Mouse (Mus musculus): ENCODE results near the gene Il22ra1. TPM values are rescaled to one million over a fixed set of nuclear protein-coding genes. Genes with fewer than 3 reads are reported as not detected.

The Il22ra1 gene
- not detected in 2 replicates for polyA plus RNA-seq (2011; ENCODE audit: insufficient read length, low read depth, missing spikeins)

GRCm38 (mm10) chr4:135727817-135728216 is at the start of gene Il22ra1:
TSS of gene Il22ra1 (plus strand) at chr4:135728172.
- no peak within 1 kb of the TSS for H3K27ac ChIP-seq (ENCODE audit: insufficient read depth, low read length)
- TF ChIP-seq CTCF (IDR thresholded peaks at IDR 0.05; ENCODE audit: borderline replicate concordance, insufficient read depth, low read length) (no peak), POLR2A (IDR thresholded peaks at IDR 0.05; ENCODE audit: low read depth, low read length) (no peak)
- H3K4me1 ChIP-seq (ENCODE audit: control insufficient read depth, insufficient read depth, low read length): no peaks in the 10 kb centered on the region
- no peak within 1 kb of the TSS for H3K4me3 ChIP-seq (ENCODE audit: insufficient read depth, low read length)

- H3K27ac ChIP-seq (ENCODE audit: insufficient read depth, low read length): no peak overlapping the region
- TF ChIP-seq CTCF (IDR thresholded peaks at IDR 0.05; ENCODE audit: borderline replicate concordance, insufficient read depth, low read length) (no peak), POLR2A (IDR thresholded peaks at IDR 0.05; ENCODE audit: low read depth, low read length) (no peak)
- H3K4me3 ChIP-seq (ENCODE audit: insufficient read depth, low read length): no peak overlapping the region
- peaks cover 5% of the 10 kb centered on the region for H3K4me1 ChIP-seq (ENCODE audit: control insufficient read depth, insufficient read depth, low read length)
Measured at GRCm38 (mm10) chr4:135679316-135679715, 48.7 kb upstream of the Il22ra1 start.

- Histone ChIP-seq H3K27ac (ENCODE audit: insufficient read depth, low read length) (no peak overlapping the region), H3K4me1 (ENCODE audit: control insufficient read depth, insufficient read depth, low read length) (no peaks in the 10 kb centered on the region), H3K4me3 (ENCODE audit: insufficient read depth, low read length) (no peak overlapping the region)
- TF ChIP-seq POLR2A (IDR thresholded peaks at IDR 0.05; ENCODE audit: low read depth, low read length) (no peak), CTCF (IDR thresholded peaks at IDR 0.05; ENCODE audit: borderline replicate concordance, insufficient read depth, low read length) (no peak)
Measured at GRCm38 (mm10) chr4:135681789-135682188, 46.2 kb upstream of the Il22ra1 start.

GRCm38 (mm10) chr4:135683553-135683952 is 44.4 kb upstream of the Il22ra1 start:
- Histone ChIP-seq H3K27ac (ENCODE audit: insufficient read depth, low read length) (no peak overlapping the region), H3K4me1 (ENCODE audit: control insufficient read depth, insufficient read depth, low read length) (no peaks in the 10 kb centered on the region), H3K4me3 (ENCODE audit: insufficient read depth, low read length) (no peak overlapping the region)
- no peak for TF ChIP-seq POLR2A (IDR thresholded peaks at IDR 0.05; ENCODE audit: low read depth, low read length)
- TF ChIP-seq CTCF (IDR thresholded peaks at IDR 0.05; ENCODE audit: borderline replicate concordance, insufficient read depth, low read length): peak; percentile 10; the same call in 1 of the 2 replicates

GRCm38 (mm10) chr4:135684731-135685130 is 43.2 kb upstream of the Il22ra1 start:
- Histone ChIP-seq H3K27ac (ENCODE audit: insufficient read depth, low read length) (no peak overlapping the region), H3K4me1 (ENCODE audit: control insufficient read depth, insufficient read depth, low read length) (no peaks in the 10 kb centered on the region), H3K4me3 (ENCODE audit: insufficient read depth, low read length) (no peak overlapping the region)
- TF ChIP-seq CTCF (IDR thresholded peaks at IDR 0.05; ENCODE audit: borderline replicate concordance, insufficient read depth, low read length) (no peak), POLR2A (IDR thresholded peaks at IDR 0.05; ENCODE audit: low read depth, low read length) (no peak)

- Histone ChIP-seq H3K4me1 (ENCODE audit: control insufficient read depth, insufficient read depth, low read length) (no peaks in the 10 kb centered on the region), H3K4me3 (ENCODE audit: insufficient read depth, low read length) (peak within 1 kb of the TSS; percentile 37), H3K27ac (ENCODE audit: insufficient read depth, low read length) (no peak within 1 kb of the TSS)
- TF ChIP-seq CTCF (IDR thresholded peaks at IDR 0.05; ENCODE audit: borderline replicate concordance, insufficient read depth, low read length) (no peak), POLR2A (IDR thresholded peaks at IDR 0.05; ENCODE audit: low read depth, low read length) (no peak)
Measured at GRCm38 (mm10) chr4:135685906-135686567, 41.9 kb upstream of the Il22ra1 start, which contains the start of gene Ifnlr1. TSS of gene Ifnlr1 (plus strand) at chr4:135686287.

- TF ChIP-seq POLR2A (IDR thresholded peaks at IDR 0.05; ENCODE audit: low read depth, low read length) (no peak), CTCF (IDR thresholded peaks at IDR 0.05; ENCODE audit: borderline replicate concordance, insufficient read depth, low read length) (no peak)
- Histone ChIP-seq H3K27ac (ENCODE audit: insufficient read depth, low read length) (no peak overlapping the region), H3K4me1 (ENCODE audit: control insufficient read depth, insufficient read depth, low read length) (no peaks in the 10 kb centered on the region), H3K4me3 (ENCODE audit: insufficient read depth, low read length) (peak overlapping the region; percentile 37)
Measured at GRCm38 (mm10) chr4:135686568-135686953, 41.4 kb upstream of the Il22ra1 start.

GRCm38 (mm10) chr4:135689797-135690196 is 38.2 kb upstream of the Il22ra1 start:
- TF ChIP-seq CTCF (IDR thresholded peaks at IDR 0.05; ENCODE audit: borderline replicate concordance, insufficient read depth, low read length): no peak
- no peak for TF ChIP-seq POLR2A (IDR thresholded peaks at IDR 0.05; ENCODE audit: low read depth, low read length)
- no peak overlapping the region for H3K4me3 ChIP-seq (ENCODE audit: insufficient read depth, low read length)
- no peaks in the 10 kb centered on the region for H3K4me1 ChIP-seq (ENCODE audit: control insufficient read depth, insufficient read depth, low read length)
- no peak overlapping the region for H3K27ac ChIP-seq (ENCODE audit: insufficient read depth, low read length)

GRCm38 (mm10) chr4:135690241-135690640 is 37.7 kb upstream of the Il22ra1 start:
- H3K4me1 ChIP-seq (ENCODE audit: control insufficient read depth, insufficient read depth, low read length): no peaks in the 10 kb centered on the region
- no peak overlapping the region for H3K4me3 ChIP-seq (ENCODE audit: insufficient read depth, low read length)
- TF ChIP-seq POLR2A (IDR thresholded peaks at IDR 0.05; ENCODE audit: low read depth, low read length) (no peak), CTCF (IDR thresholded peaks at IDR 0.05; ENCODE audit: borderline replicate concordance, insufficient read depth, low read length) (no peak)
- no peak overlapping the region for H3K27ac ChIP-seq (ENCODE audit: insufficient read depth, low read length)

- H3K4me1 ChIP-seq (ENCODE audit: control insufficient read depth, insufficient read depth, low read length): no peaks in the 10 kb centered on the region
- no peak overlapping the region for H3K4me3 ChIP-seq (ENCODE audit: insufficient read depth, low read length)
- TF ChIP-seq CTCF (IDR thresholded peaks at IDR 0.05; ENCODE audit: borderline replicate concordance, insufficient read depth, low read length) (no peak), POLR2A (IDR thresholded peaks at IDR 0.05; ENCODE audit: low read depth, low read length) (no peak)
- H3K27ac ChIP-seq (ENCODE audit: insufficient read depth, low read length): no peak overlapping the region
Measured at GRCm38 (mm10) chr4:135692916-135693315, 35.1 kb upstream of the Il22ra1 start.
